Mouse (Mus musculus) MEL (cell line): Measurements from ENCODE around the gene Mgll. TPM values are rescaled to one million over a fixed set of nuclear protein-coding genes. Genes with fewer than 3 reads are reported as not detected.

Source experiments
- DNase-seq: peaks from one replicate; pipeline ENCODE4 v3.0.0; 2011; ENCODE audit warnings: low read depth, low spot score
- H3K27ac ChIP-seq: 2 replicates; pipeline ENCODE4 v1.5.1; 2012; ENCODE audit warnings: low read depth, mild to moderate bottlenecking, control low read depth, low read length, moderate library complexity; ENCODE audit not compliant: control insufficient read depth
- H3K27me3 ChIP-seq, 2 experiments: fragments of 150-350 bp in 1 of 2; sonication (generic) in 1 of 2; 2 replicates each; pipeline ENCODE4 v1.6.1; 2012; ENCODE audit warnings: low read length in 2 of 2, mild to moderate bottlenecking in 2 of 2, improper control_type of control experiment in 1 of 2, moderate library complexity in 1 of 2; ENCODE audit not compliant: insufficient read depth in 2 of 2, control insufficient read depth in 1 of 2
- H3K36me3 ChIP-seq, 2 experiments: 2 replicates each; pipeline ENCODE4 v1.6.1; 2012 to 2014; ENCODE audit warnings: low read length in 2 of 2, improper control_type of control experiment in 1 of 2, inconsistent platforms in 1 of 2, mild to moderate bottlenecking in 1 of 2; ENCODE audit not compliant: insufficient read depth in 2 of 2, control insufficient read depth in 1 of 2
- H3K4me1 ChIP-seq, 2 experiments: fragments of 150-350 bp in 1 of 2; sonication (generic) in 1 of 2; 2 replicates each; pipeline ENCODE4 v1.6.1; 2012; ENCODE audit warnings: low read length in 2 of 2, improper control_type of control experiment in 1 of 2, mild to moderate bottlenecking in 1 of 2; ENCODE audit not compliant: insufficient read depth in 2 of 2, control insufficient read depth in 1 of 2
- H3K4me3 ChIP-seq, 2 experiments: fragments of 150-350 bp in 1 of 2; sonication (generic) in 1 of 2; 2 replicates each; pipeline ENCODE4 v1.5.1; 2012; ENCODE audit warnings: low read depth in 2 of 2, low read length in 2 of 2, mild to moderate bottlenecking in 2 of 2, moderate library complexity in 2 of 2, control low read depth in 1 of 2, improper control_type of control experiment in 1 of 2; ENCODE audit not compliant: control insufficient read depth in 1 of 2, insufficient read depth in 1 of 2
- H3K79me2 ChIP-seq: 2 replicates; pipeline ENCODE4 v1.6.1; 2012; ENCODE audit warnings: mild to moderate bottlenecking, low read length, moderate library complexity; ENCODE audit not compliant: control insufficient read depth, poor library complexity, insufficient read depth
- H3K9ac ChIP-seq: 2 replicates; pipeline ENCODE4 v1.6.1; 2012; ENCODE audit warnings: low read depth, mild to moderate bottlenecking, control low read depth, low read length, moderate library complexity; ENCODE audit not compliant: control insufficient read depth, poor library complexity, severe bottlenecking
- H3K9me3 ChIP-seq: fragments of 150-350 bp; sonication (generic); replicated peaks from 2 replicates; pipeline ENCODE4 v1.6.1; 2012; ENCODE audit warnings: mild to moderate bottlenecking, low read length, improper control_type of control experiment, moderate library complexity; ENCODE audit not compliant: insufficient read depth
- BHLHE40 ChIP-seq: IDR thresholded peaks from 2 replicates; pipeline ENCODE4 v1.6.1; 2012; ENCODE audit warnings: low read depth, mild to moderate bottlenecking, inconsistent platforms, low read length, improper control_type of control experiment, borderline replicate concordance
- CHD1 ChIP-seq: IDR thresholded peaks from 2 replicates; pipeline ENCODE4 v1.6.1; 2012; ENCODE audit warnings: low read depth, mild to moderate bottlenecking, inconsistent platforms, low read length, improper control_type of control experiment
- EP300 ChIP-seq, 2 experiments: IDR thresholded peaks; 2 replicates each; pipeline ENCODE4 v1.6.1; 2011; ENCODE audit warnings: improper control_type of control experiment in 2 of 2, low read length in 2 of 2, low read depth in 1 of 2, mild to moderate bottlenecking in 1 of 2
- ETS1 ChIP-seq: IDR thresholded peaks from 2 replicates; pipeline ENCODE4 v1.6.1; 2012; ENCODE audit warnings: low read depth, mild to moderate bottlenecking, inconsistent platforms, low read length, improper control_type of control experiment, moderate library complexity
- GATA1 ChIP-seq: IDR thresholded peaks from 2 replicates; pipeline ENCODE4 v1.6.1; 2011; ENCODE audit warnings: low read depth, low read length, improper control_type of control experiment
- HCFC1 ChIP-seq: IDR thresholded peaks from 2 replicates; pipeline ENCODE4 v1.6.1; 2012; ENCODE audit warnings: low read depth, mild to moderate bottlenecking, inconsistent platforms, low read length, improper control_type of control experiment, moderate library complexity
- JUND ChIP-seq: IDR thresholded peaks from 2 replicates; pipeline ENCODE4 v1.6.1; 2011; ENCODE audit warnings: low read depth, mild to moderate bottlenecking, improper control_type of control experiment, low read length
- KAT2A ChIP-seq: conservative IDR thresholded peaks from 2 replicates; pipeline ENCODE4 v1.6.1; 2012; ENCODE audit warnings: low read depth, low read length, improper control_type of control experiment, inconsistent platforms
- MAX ChIP-seq: IDR thresholded peaks from 2 replicates; pipeline ENCODE4 v1.6.1; 2011; ENCODE audit warnings: low read length, improper control_type of control experiment
- MEF2A ChIP-seq: IDR thresholded peaks from 2 replicates; pipeline ENCODE4 v1.6.1; 2014; ENCODE audit warnings: low read depth, mild to moderate bottlenecking, inconsistent platforms, low read length, improper control_type of control experiment; ENCODE audit not compliant: poor library complexity, insufficient replicate concordance, severe bottlenecking; ENCODE audit errors: extremely low read depth
- MXI1 ChIP-seq: IDR thresholded peaks from 2 replicates; pipeline ENCODE4 v1.6.1; 2011; ENCODE audit warnings: mild to moderate bottlenecking, low read depth, low read length, improper control_type of control experiment
- MYC ChIP-seq: IDR thresholded peaks from 2 replicates; pipeline ENCODE4 v1.6.1; 2011; ENCODE audit warnings: low read depth, mild to moderate bottlenecking, low read length, improper control_type of control experiment, moderate library complexity
- TBP ChIP-seq: IDR thresholded peaks from 2 replicates; pipeline ENCODE4 v1.8.0; 2011; ENCODE audit warnings: low read depth, low read length, improper control_type of control experiment
- UBTF ChIP-seq: IDR thresholded peaks from 2 replicates; pipeline ENCODE4 v1.6.1; 2012; ENCODE audit warnings: low read depth, mild to moderate bottlenecking, inconsistent platforms, low read length, improper control_type of control experiment, moderate library complexity, borderline replicate concordance; ENCODE audit not compliant: insufficient read depth
- USF2 ChIP-seq, 2 experiments: IDR thresholded peaks; 2 replicates each; pipeline ENCODE4 v1.6.1; 2011 to 2012; ENCODE audit warnings: improper control_type of control experiment in 2 of 2, low read length in 2 of 2, borderline replicate concordance in 1 of 2, inconsistent platforms in 1 of 2, low read depth in 1 of 2, mild to moderate bottlenecking in 1 of 2; ENCODE audit not compliant: insufficient read depth in 1 of 2
- ZC3H11A ChIP-seq: IDR thresholded peaks from 2 replicates; pipeline ENCODE4 v1.6.1; 2012; ENCODE audit warnings: low read depth, mild to moderate bottlenecking, inconsistent platforms, low read length, improper control_type of control experiment
- ZKSCAN1 ChIP-seq: IDR thresholded peaks from 2 replicates; pipeline ENCODE4 v1.6.1; 2012; ENCODE audit warnings: low read depth, mild to moderate bottlenecking, inconsistent platforms, low read length, improper control_type of control experiment, moderate library complexity
- polyA plus RNA-seq, 2 experiments: library from polyadenylated mRNA; stranded (reverse) in 1 of 2; unstranded in 1 of 2; fragments of >175 nt in 1 of 2; fragments of >200 nt in 1 of 2; gene quantifications; 2 replicates each; pipeline versions ENCODE4 v1.2.1 to v1.2.4; 2012; ENCODE audit warnings: low replicate concordance in 2 of 2, low read depth in 1 of 2; ENCODE audit not compliant: insufficient read length in 2 of 2, insufficient read depth in 1 of 2, missing spikeins in 1 of 2
- total RNA-seq: library from RNA; depleted of rRNA; stranded (reverse); fragments of 300-350 nt; gene quantifications from 2 replicates; pipeline ENCODE4 v1.2.3, GENCODE M21; 2012

Gene Mgll
- total and polyA plus RNA-seq, 3 experiments, result not detected

DNA sequence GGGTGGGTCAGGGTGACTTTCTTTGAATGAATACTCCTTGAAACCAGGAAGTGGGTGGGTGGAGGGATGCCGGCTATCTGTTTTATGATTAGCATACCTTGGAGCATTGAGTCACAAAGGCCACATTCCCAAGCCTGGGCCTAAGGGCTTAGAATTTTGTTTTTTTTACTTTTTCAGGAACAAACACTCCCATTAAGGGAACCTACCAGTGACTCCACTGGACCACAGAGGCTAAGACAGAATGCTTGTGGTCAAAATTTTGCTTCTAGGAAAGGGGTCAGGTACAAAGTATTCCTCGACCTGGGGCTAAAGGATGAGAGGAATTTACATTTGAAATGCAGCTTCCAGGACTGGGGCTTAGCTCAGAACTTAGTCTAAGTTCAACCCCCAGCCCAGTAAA is 32.9 kb upstream of the Mgll start:
- no peaks in the 10 kb centered on the region for H3K79me2 ChIP-seq
- H3K27ac ChIP-seq, result no peak overlapping the region
- no peak for DNase-seq
- H3K4me3 ChIP-seq, result no peak overlapping the region
- no peaks in the 10 kb centered on the region for H3K36me3 ChIP-seq
- H3K9ac ChIP-seq, result no peak overlapping the region
- no peaks in the 10 kb centered on the region for H3K4me1 ChIP-seq
- no peak for TF ChIP-seq GATA1
- TF ChIP-seq, all 39 proteins: peak for 0
- H3K9me3 ChIP-seq, result no peaks in the 10 kb centered on the region
- H3K27me3 ChIP-seq, result peaks cover 3 to 5% of the 10 kb centered on the region in 2 experiments

DNA sequence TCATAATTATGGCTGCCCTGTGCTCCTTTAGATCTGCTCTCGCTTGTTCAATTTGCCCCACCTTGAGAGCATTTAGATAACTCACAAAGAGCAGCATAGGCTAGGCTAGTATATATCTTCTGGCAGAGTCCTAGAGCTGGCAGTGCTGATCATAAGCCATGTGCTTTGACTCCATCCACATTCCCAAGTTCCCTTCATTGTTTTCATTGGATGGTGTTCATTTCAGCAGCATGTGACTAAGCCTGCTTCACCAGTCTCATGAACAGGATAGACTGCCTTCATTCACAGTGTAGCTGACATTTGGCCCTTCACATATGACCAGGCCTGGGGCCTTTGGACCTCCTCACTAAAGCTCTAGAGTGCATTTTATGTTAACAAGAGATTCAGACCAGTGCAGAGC is 21.3 kb upstream of the Mgll start:
- no peak for DNase-seq
- TF ChIP-seq MYC, result no peak
- TF ChIP-seq, all 39 proteins: peak for 0
- no peak overlapping the region for H3K27ac ChIP-seq
- no peak overlapping the region for H3K9ac ChIP-seq
- H3K27me3 ChIP-seq, result peaks cover 6 to 7% of the 10 kb centered on the region in 2 experiments; a peak in 3 of 4 replicates
- H3K36me3 ChIP-seq, result no peaks in the 10 kb centered on the region
- H3K79me2 ChIP-seq, result no peaks in the 10 kb centered on the region
- H3K4me3 ChIP-seq, result no peak overlapping the region
- H3K4me1 ChIP-seq, result no peaks in the 10 kb centered on the region
- H3K9me3 ChIP-seq, result no peaks in the 10 kb centered on the region

DNA sequence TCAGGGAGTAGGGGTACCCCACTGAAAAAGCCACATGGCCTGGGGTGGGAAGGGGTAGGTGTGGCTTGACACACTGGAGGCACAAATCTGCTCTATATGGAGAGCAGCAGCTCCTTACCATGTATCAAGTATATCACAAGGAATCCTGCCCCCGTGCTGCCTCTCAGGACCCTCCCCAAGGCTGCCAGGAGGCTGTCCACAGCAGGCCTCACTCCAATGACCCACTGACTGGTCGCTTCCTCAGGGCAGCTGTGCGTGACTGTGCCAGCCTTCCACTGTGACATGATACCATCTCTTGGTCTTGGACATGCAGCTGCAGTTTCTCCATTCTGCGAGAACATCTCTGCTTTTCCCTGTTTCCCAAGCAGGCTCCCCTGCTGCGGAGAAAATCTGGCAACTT is 20.5 kb upstream of the Mgll start:
- Histone ChIP-seq H3K4me3 (no peak overlapping the region), H3K27ac (no peak overlapping the region), H3K36me3 (no peaks in the 10 kb centered on the region), H3K27me3 (peaks cover 10 to 11% of the 10 kb centered on the region in 2 experiments; a peak in 3 of 4 replicates), H3K9ac (no peak overlapping the region), H3K79me2 (no peaks in the 10 kb centered on the region), H3K9me3 (no peaks in the 10 kb centered on the region), H3K4me1 (no peaks in the 10 kb centered on the region)
- TF ChIP-seq EP300 (IDR thresholded peaks at IDR 0.05; ENCODE audit: low read depth in 1 of 2, low read length in 2 of 2), result no peak
- no peak for TF ChIP-seq MAX
- TF ChIP-seq HCFC1, result no peak
- no peak for TF ChIP-seq ZKSCAN1
- no peak for TF ChIP-seq TBP
- no peak for TF ChIP-seq ZC3H11A
- no peak for TF ChIP-seq MXI1
- TF ChIP-seq CHD1, result no peak
- no peak for TF ChIP-seq BHLHE40
- no peak for TF ChIP-seq UBTF
- TF ChIP-seq JUND, result no peak
- no peak for TF ChIP-seq MEF2A
- TF ChIP-seq ETS1, result no peak
- no peak for TF ChIP-seq USF2 (IDR thresholded peaks at IDR 0.05; ENCODE audit: borderline replicate concordance in 1 of 2, insufficient read depth in 1 of 2, low read depth in 1 of 2, low read length in 2 of 2)
- no peak for TF ChIP-seq KAT2A
- DNase-seq, result no peak
